Mouse (Mus musculus) heart, postnatal 0 days (tissue): Measurements from ENCODE around the gene Igf1r.
A peak's percentile ranks its signal among the peaks of the same experiment; 100 is the strongest.

ENCODE experiments used
- CTCF ChIP-seq: IDR thresholded peaks from 2 replicates; pipeline ENCODE4 v1.5.1; 2016; ENCODE audit warnings: antibody characterized with exemption, control low read depth, low read depth
- EP300 ChIP-seq: IDR thresholded peaks from 2 replicates; pipeline ENCODE4 v1.6.1; 2016; ENCODE audit warnings: antibody characterized with exemption, low read depth

- TF ChIP-seq CTCF (0 out of 2 replicates have a peak, but pooled peaks have one; percentile 29), EP300 (no peak)
These were observed 102.3 kb downstream of the Igf1r start for GRCm38 (mm10) chr7:68054956-68055355.
